Mouse (Mus musculus): ENCODE measurements around the gene Megf11. TPM values are rescaled to one million over a fixed set of nuclear protein-coding genes. Genes with fewer than 3 reads are reported as not detected.

Megf11 gene
- polyA plus RNA-seq, 3 experiments from 2014 or later, result 0.21 to 0.40 (median 0.32) TPM

Other genes starting within 250 kb of the Megf11 start
- gene Zwilch, start 212.5 kb upstream of the Megf11 start, polyA plus RNA-seq (2017; shearing (Covaris generic)), result 10 to 100 TPM in 1 of 3 experiments, 1 to 10 TPM in 2; 4.2 to 12.4 (median 5.0) TPM
- gene Rpl4, start 212.3 kb upstream of the Megf11 start, polyA plus RNA-seq (2017; shearing (Covaris generic)), result 1,000 to 10,000 TPM; 2,319 to 3,701 (median 3,342) TPM
- 10 to 100 TPM; 55.9 to 72.3 (median 57.0) TPM for gene Snapc5, start 206.4 kb upstream of the Megf11 start, polyA plus RNA-seq (2017; shearing (Covaris generic))
- 10 to 100 TPM in 2 of 3 experiments, 1 to 10 TPM in 1; 6.5 to 12.9 (median 12.1) TPM for gene Uchl4, start 150.4 kb upstream of the Megf11 start, polyA plus RNA-seq (2017; shearing (Covaris generic))
- 10 to 100 TPM; 24.0 to 24.2 (median 24.1) TPM for gene Map2k1, start 132.0 kb upstream of the Megf11 start, polyA plus RNA-seq (2017; shearing (Covaris generic))
- 100 to 1,000 TPM in 1 of 3 experiments, 10 to 100 TPM in 2; 52.8 to 148 (median 66.4) TPM for gene Tipin, start 104.0 kb upstream of the Megf11 start, polyA plus RNA-seq (2017; shearing (Covaris generic))
- gene Dis3l, start 44.3 kb upstream of the Megf11 start, polyA plus RNA-seq (2017; shearing (Covaris generic)), result 10 to 100 TPM in 2 of 3 experiments, 1 to 10 TPM in 1; 9.5 to 11.8 (median 11.2) TPM